Mouse (Mus musculus) midbrain, embryonic 15.5 days (tissue): ENCODE results near the gene 1810065E05Rik. TPM values are rescaled to one million over a fixed set of nuclear protein-coding genes. Genes with fewer than 3 reads are reported as not detected.

Experiments used
- ATAC-seq: fragments of 200-750 bp; cut with Nextera tagmentation; replicated peaks from 2 replicates; pipeline ENCODE4 v1.8.0; 2017; ENCODE audit warnings: moderate TSS enrichment
- H3K27ac ChIP-seq: fragments of 300-500 bp; sonication (generic); 2 replicates; pipeline ENCODE4 v1.5.1; 2015; ENCODE audit warnings: mild to moderate bottlenecking, inconsistent platforms
- H3K27me3 ChIP-seq: fragments of 300-500 bp; sonication (generic); replicated peaks from 2 replicates; pipeline ENCODE4 v1.6.1; 2015; ENCODE audit warnings: inconsistent platforms
- H3K36me3 ChIP-seq: fragments of 300-500 bp; sonication (generic); replicated peaks from 2 replicates; pipeline ENCODE4 v1.6.1; 2015; ENCODE audit warnings: inconsistent platforms
- H3K4me1 ChIP-seq: fragments of 300-500 bp; sonication (generic); 2 replicates; pipeline ENCODE4 v1.6.1; 2015; ENCODE audit warnings: inconsistent platforms
- H3K4me2 ChIP-seq: fragments of 300-500 bp; sonication (generic); 2 replicates; pipeline ENCODE4 v1.6.1; 2015; ENCODE audit warnings: inconsistent platforms, mild to moderate bottlenecking, moderate library complexity
- H3K4me3 ChIP-seq: fragments of 300-500 bp; sonication (generic); 2 replicates; pipeline ENCODE4 v1.5.1; 2015; ENCODE audit warnings: mild to moderate bottlenecking, inconsistent platforms
- H3K9ac ChIP-seq: fragments of 300-500 bp; sonication (generic); 2 replicates; pipeline ENCODE4 v1.6.1; 2015; ENCODE audit warnings: mild to moderate bottlenecking, inconsistent platforms
- H3K9me3 ChIP-seq: fragments of 300-500 bp; sonication (generic); 2 replicates; pipeline ENCODE4 v1.6.1; 2016; ENCODE audit warnings: inconsistent platforms
- WGBS: fragments of 180-500 bp; shearing (Covaris S2); methylation state at CpG from one replicate; pipeline ENCODE4 v1.1.7; 2015; ENCODE audit warnings: mixed read lengths; 5-methylcytosine and 5-hydroxymethylcytosine counted together
- polyA plus RNA-seq: library from polyadenylated mRNA; unstranded; fragments of >200 nt; fragmentation: Nextera tagmentation; extraction: Ambion mirVana; gene quantifications from 2 replicates; pipeline ENCODE4 v1.2.1, GENCODE M21; 2015

1810065E05Rik gene
- polyA plus RNA-seq, result not detected in 2 replicates

GRCm38 (mm10) chr11:58420815-58421214 is at the start of gene 1810065E05Rik:
Gene 1810065E05Rik (plus strand): TSS chr11:58421111.
- H3K36me3 ChIP-seq, result no peaks in the 10 kb centered on the region
- H3K9me3 ChIP-seq, result no peaks in the 10 kb centered on the region
- H3K4me1 ChIP-seq, result no peaks in the 10 kb centered on the region
- H3K4me3 ChIP-seq, result no peak within 1 kb of the TSS
- no peak within 1 kb of the TSS for H3K27ac ChIP-seq
- H3K27me3 ChIP-seq, result no peaks in the 10 kb centered on the region
- 91% methylated on average over 1 of the region's 1 CpGs for WGBS
- ATAC-seq, result no peak
- H3K4me2 ChIP-seq, result no peak within 1 kb of the TSS
- no peak within 1 kb of the TSS for H3K9ac ChIP-seq

- Histone ChIP-seq H3K4me3 (no peak overlapping the region), H3K9ac (no peak overlapping the region), H3K4me2 (no peak overlapping the region), H3K4me1 (no peaks in the 10 kb centered on the region), H3K27ac (no peak overlapping the region), H3K27me3 (no peaks in the 10 kb centered on the region), H3K9me3 (no peaks in the 10 kb centered on the region), H3K36me3 (no peaks in the 10 kb centered on the region)
- ATAC-seq, result no peak
- 92% methylated on average over 2 of the region's 2 CpGs for WGBS
Observed at GRCm38 (mm10) chr11:58377273-58377672, 43.6 kb upstream of the 1810065E05Rik start.

GRCm38 (mm10) chr11:58377686-58378085 is 43.2 kb upstream of the 1810065E05Rik start:
- no peak for ATAC-seq
- H3K4me1 ChIP-seq, result no peaks in the 10 kb centered on the region
- H3K9me3 ChIP-seq, result no peaks in the 10 kb centered on the region
- no peak overlapping the region for H3K4me2 ChIP-seq
- H3K27ac ChIP-seq, result no peak overlapping the region
- H3K36me3 ChIP-seq, result no peaks in the 10 kb centered on the region
- 69% methylated on average over 1 of the region's 1 CpGs for WGBS
- no peaks in the 10 kb centered on the region for H3K27me3 ChIP-seq
- H3K9ac ChIP-seq, result no peak overlapping the region
- no peak overlapping the region for H3K4me3 ChIP-seq

GRCm38 (mm10) chr11:58378763-58379278 is 42.1 kb upstream of the 1810065E05Rik start, which contains the start of gene Lypd8:
Gene Lypd8 (plus strand): TSS chr11:58379043.
- no peak within 1 kb of the TSS for H3K27ac ChIP-seq
- no peak for ATAC-seq
- no peak within 1 kb of the TSS for H3K9ac ChIP-seq
- no peaks in the 10 kb centered on the region for H3K27me3 ChIP-seq
- H3K4me2 ChIP-seq, result no peak within 1 kb of the TSS
- no peak within 1 kb of the TSS for H3K4me3 ChIP-seq
- H3K4me1 ChIP-seq, result no peaks in the 10 kb centered on the region
- 94% methylated on average over 3 of the region's 3 CpGs for WGBS
- H3K36me3 ChIP-seq, result no peaks in the 10 kb centered on the region
- H3K9me3 ChIP-seq, result no peaks in the 10 kb centered on the region

GRCm38 (mm10) chr11:58379516-58379915 is 41.4 kb upstream of the 1810065E05Rik start:
- H3K9me3 ChIP-seq, result no peaks in the 10 kb centered on the region
- no peaks in the 10 kb centered on the region for H3K4me1 ChIP-seq
- no peak overlapping the region for H3K4me3 ChIP-seq
- H3K4me2 ChIP-seq, result no peak overlapping the region
- no peak for ATAC-seq
- no peaks in the 10 kb centered on the region for H3K27me3 ChIP-seq
- no peak overlapping the region for H3K9ac ChIP-seq
- no peak overlapping the region for H3K27ac ChIP-seq
- WGBS, result 100% methylated on average over 1 of the region's 1 CpGs
- H3K36me3 ChIP-seq, result no peaks in the 10 kb centered on the region

- no peak overlapping the region for H3K27ac ChIP-seq
- no peak overlapping the region for H3K9ac ChIP-seq
- no peaks in the 10 kb centered on the region for H3K9me3 ChIP-seq
- WGBS, result 92% methylated on average over 6 of the region's 6 CpGs
- ATAC-seq, result no peak
- H3K4me1 ChIP-seq, result no peaks in the 10 kb centered on the region
- H3K4me2 ChIP-seq, result no peak overlapping the region
- no peaks in the 10 kb centered on the region for H3K27me3 ChIP-seq
- no peak overlapping the region for H3K4me3 ChIP-seq
- H3K36me3 ChIP-seq, result no peaks in the 10 kb centered on the region
Observed at GRCm38 (mm10) chr11:58382471-58382870, 38.4 kb upstream of the 1810065E05Rik start.

- Histone ChIP-seq H3K4me1 (peaks cover 17% of the 10 kb centered on the region), H3K4me3 (no peak overlapping the region), H3K27ac (peak overlapping the region; percentile 74), H3K27me3 (no peaks in the 10 kb centered on the region), H3K9ac (no peak overlapping the region), H3K4me2 (peak overlapping the region; percentile 24), H3K9me3 (no peaks in the 10 kb centered on the region), H3K36me3 (no peaks in the 10 kb centered on the region)
- 38% methylated on average over 6 of the region's 6 CpGs for WGBS
- peak; percentile 89 for ATAC-seq
Observed at GRCm38 (mm10) chr11:58399985-58400645, 20.8 kb upstream of the 1810065E05Rik start.

GRCm38 (mm10) chr11:58400655-58401054 is 20.3 kb upstream of the 1810065E05Rik start:
- H3K27me3 ChIP-seq, result no peaks in the 10 kb centered on the region
- peak overlapping the region; percentile 74 for H3K27ac ChIP-seq
- 23% methylated on average over 5 of the region's 5 CpGs for WGBS
- no peak for ATAC-seq
- H3K4me3 ChIP-seq, result no peak overlapping the region
- peak overlapping the region; percentile 24 for H3K4me2 ChIP-seq
- no peaks in the 10 kb centered on the region for H3K9me3 ChIP-seq
- H3K9ac ChIP-seq, result no peak overlapping the region
- H3K4me1 ChIP-seq, result peaks cover 17% of the 10 kb centered on the region
- H3K36me3 ChIP-seq, result no peaks in the 10 kb centered on the region

- WGBS, result 77% methylated on average over 3 of the region's 3 CpGs
- ATAC-seq, result no peak
Observed at GRCm38 (mm10) chr11:58408066-58408465, 12.8 kb upstream of the 1810065E05Rik start.

GRCm38 (mm10) chr11:58418336-58418735 is 2.6 kb upstream of the 1810065E05Rik start:
- WGBS, result 85% methylated on average over 3 of the region's 3 CpGs
- Histone ChIP-seq H3K36me3 (no peaks in the 10 kb centered on the region), H3K4me3 (no peak overlapping the region), H3K4me2 (no peak overlapping the region), H3K27ac (no peak overlapping the region), H3K9ac (no peak overlapping the region), H3K27me3 (no peaks in the 10 kb centered on the region), H3K4me1 (no peaks in the 10 kb centered on the region), H3K9me3 (no peaks in the 10 kb centered on the region)
- ATAC-seq, result no peak

More at GRCm38 (mm10) chr11:58408066-58408465, 12.8 kb upstream of the 1810065E05Rik start:
- Histone ChIP-seq H3K27me3 (no peaks in the 10 kb centered on the region), H3K4me3 (no peak overlapping the region), H3K4me1 (no peaks in the 10 kb centered on the region), H3K9me3 (no peaks in the 10 kb centered on the region), H3K4me2 (no peak overlapping the region), H3K27ac (no peak overlapping the region), H3K9ac (no peak overlapping the region), H3K36me3 (no peaks in the 10 kb centered on the region)

GRCm38 (mm10) chr11:58432259-58432658 is 11.3 kb downstream of the 1810065E05Rik start, which contains the start of gene Gm12253:
Gene Gm12253 (plus strand): TSS chr11:58432559.
- H3K9me3 ChIP-seq, result no peaks in the 10 kb centered on the region
- no peak within 1 kb of the TSS for H3K4me3 ChIP-seq
- no peaks in the 10 kb centered on the region for H3K27me3 ChIP-seq
- no peaks in the 10 kb centered on the region for H3K4me1 ChIP-seq
- H3K27ac ChIP-seq, result no peak within 1 kb of the TSS
- no peak within 1 kb of the TSS for H3K9ac ChIP-seq
- H3K4me2 ChIP-seq, result no peak within 1 kb of the TSS
- no peak for ATAC-seq
- WGBS, result 83% methylated on average over 3 of the region's 3 CpGs
- H3K36me3 ChIP-seq, result no peaks in the 10 kb centered on the region

GRCm38 (mm10) chr11:58437866-58438265 is 17.0 kb downstream of the 1810065E05Rik start:
- ATAC-seq, result no peak
- Histone ChIP-seq H3K27me3 (no peaks in the 10 kb centered on the region), H3K27ac (no peak overlapping the region)

GRCm38 (mm10) chr11:58452759-58453158 is 31.8 kb downstream of the 1810065E05Rik start, which contains the start of gene Lypd9:
Gene Lypd9 (minus strand): TSS chr11:58452923.
- Histone ChIP-seq H3K9ac (no peak within 1 kb of the TSS), H3K4me2 (no peak within 1 kb of the TSS), H3K4me1 (no peaks in the 10 kb centered on the region), H3K27me3 (no peaks in the 10 kb centered on the region), H3K36me3 (no peaks in the 10 kb centered on the region), H3K9me3 (no peaks in the 10 kb centered on the region), H3K4me3 (no peak within 1 kb of the TSS), H3K27ac (no peak within 1 kb of the TSS)
- WGBS, result 96% methylated on average over 9 of the region's 9 CpGs
- no peak for ATAC-seq

More at GRCm38 (mm10) chr11:58437866-58438265, 17.0 kb downstream of the 1810065E05Rik start:
- Histone ChIP-seq H3K4me2 (no peak overlapping the region), H3K4me1 (no peaks in the 10 kb centered on the region), H3K4me3 (no peak overlapping the region), H3K9ac (no peak overlapping the region), H3K36me3 (no peaks in the 10 kb centered on the region), H3K9me3 (no peaks in the 10 kb centered on the region)
- WGBS, result 61% methylated on average over 5 of the region's 5 CpGs
